Mouse (Mus musculus) spleen, embryonic (tissue): ENCODE results near the gene Tipin.
"Not testable (repeated sequence)": the region's sequence is repeated elsewhere in the genome, so short reads cannot be mapped to it uniquely, and the experiment has no call there.

Experiments
- CTCF ChIA-PET: fragments of 350-600 bp; sonication (Branson Sonifier 250); formaldehyde crosslinking; loops from one replicate; lab custom pipeline; 2022; lab: Charles Lee

The Tipin gene

DNA sequence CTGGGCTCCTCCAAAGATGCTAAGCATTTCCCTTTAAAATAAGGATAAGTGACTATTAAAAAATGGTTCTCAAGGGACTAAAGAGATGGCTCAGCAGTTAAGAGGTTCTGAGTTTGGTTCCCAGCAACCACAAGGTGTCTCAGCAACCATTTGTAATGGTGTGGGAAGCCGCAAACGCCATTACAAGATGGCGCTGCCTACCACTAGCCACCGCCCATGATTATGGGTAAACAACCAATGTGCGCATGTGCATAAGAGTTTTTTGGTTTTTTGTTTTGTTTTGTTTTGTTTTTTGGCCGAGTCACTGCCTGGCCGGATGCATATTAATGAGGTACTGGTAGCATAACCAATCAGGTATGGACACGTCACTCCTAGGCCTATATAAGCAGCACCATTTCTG lies 12.5 kb upstream of the Tipin start:
- CTCF ChIA-PET, result not testable (repeated sequence)

- CTCF ChIA-PET, result no interaction called here
Measured at GRCm38 (mm10) chr9:64271249-64271648, 10.1 kb upstream of the Tipin start.

DNA sequence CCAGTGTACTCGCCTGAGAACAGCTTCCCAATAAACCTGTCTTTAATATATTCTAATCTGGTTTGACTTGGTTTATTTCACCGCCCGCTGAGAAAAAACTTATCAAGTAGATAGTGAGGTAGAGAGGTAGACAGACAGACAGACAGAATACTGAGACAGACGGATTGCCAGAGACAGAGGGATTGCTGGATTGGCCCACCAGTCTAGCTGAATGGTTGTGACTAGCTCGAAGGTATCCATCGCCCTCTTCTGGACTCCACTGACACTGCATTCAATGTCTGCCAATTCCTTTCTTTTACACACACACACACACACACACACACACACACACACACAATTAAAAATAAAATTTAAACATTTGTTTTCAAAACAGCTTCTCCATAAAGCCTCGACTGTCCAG lies 8.8 kb upstream of the Tipin start:
- CTCF ChIA-PET, result interaction anchor here (0.6 to 1.2 kb wide), 6 partner anchors 41 to 1659 kb away, joined by 3 to 7 read pairs (median 4); no protein-coding TSS in a partner anchor

DNA sequence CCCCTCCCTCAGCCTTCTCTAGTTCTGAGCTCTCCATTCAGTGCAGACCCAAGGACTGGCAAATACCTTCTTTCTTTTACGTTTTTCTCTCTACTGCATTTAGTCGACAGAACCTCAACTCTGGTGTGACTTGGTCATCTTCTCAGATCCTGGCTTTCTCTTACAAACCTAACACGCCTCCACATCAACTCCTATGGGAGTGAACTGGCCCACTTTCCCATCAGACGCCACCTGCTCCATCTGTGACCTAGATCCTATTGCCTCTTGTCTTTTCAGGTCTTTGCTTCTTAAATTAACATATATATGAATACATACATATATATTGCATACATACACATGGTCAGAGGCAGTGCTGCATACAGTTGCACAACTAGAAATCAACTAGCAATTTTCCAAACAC lies 7.6 kb upstream of the Tipin start:
- CTCF ChIA-PET, result no interaction called here

DNA sequence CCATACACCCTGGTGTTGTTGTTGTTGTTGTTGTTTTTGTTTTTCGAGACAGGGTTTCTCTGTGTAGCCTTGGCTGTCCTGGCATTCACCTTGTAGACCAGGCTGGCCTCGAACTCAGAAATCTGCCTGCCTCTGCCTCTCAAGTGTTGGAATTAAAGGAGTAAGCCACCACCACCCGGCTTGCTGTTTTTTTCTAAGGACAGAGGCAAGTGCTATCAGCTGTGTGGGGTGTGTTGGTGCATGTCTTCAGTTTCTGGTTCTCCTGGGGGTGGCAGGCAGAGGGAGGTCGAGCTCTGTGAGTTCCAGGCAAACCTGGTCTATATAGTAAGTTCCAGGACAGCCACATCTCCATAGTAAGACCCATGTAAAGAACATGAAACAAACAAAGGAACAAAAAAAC lies 7.1 kb upstream of the Tipin start:
- CTCF ChIA-PET, result interaction anchor here (0.6 kb wide), 1 partner anchor 722 kb away, joined by 4 read pairs; no protein-coding TSS in a partner anchor

DNA sequence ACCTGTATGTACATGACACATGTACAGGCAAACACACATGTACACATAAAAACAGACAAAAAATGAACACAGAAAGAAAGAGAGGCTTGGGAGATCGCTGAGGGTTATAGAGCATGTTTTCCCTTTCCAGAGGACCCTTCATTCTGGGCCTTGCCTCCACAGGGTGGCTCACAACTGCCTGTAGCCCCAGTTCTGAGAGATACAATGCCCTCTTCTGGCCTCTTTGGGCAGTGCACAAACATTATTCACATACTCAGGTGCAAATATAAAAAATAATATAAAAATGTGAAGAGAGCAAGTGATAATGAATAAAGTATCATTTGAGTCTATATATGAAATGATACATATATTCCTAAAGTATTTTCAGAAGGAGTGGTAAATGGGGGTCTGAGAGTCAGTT lies 6.5 kb upstream of the Tipin start:
- CTCF ChIA-PET, result interaction anchor here (0.5 to 0.6 kb wide), 2 partner anchors 205 to 723 kb away, joined by 4 to 7 read pairs; no protein-coding TSS in a partner anchor

DNA sequence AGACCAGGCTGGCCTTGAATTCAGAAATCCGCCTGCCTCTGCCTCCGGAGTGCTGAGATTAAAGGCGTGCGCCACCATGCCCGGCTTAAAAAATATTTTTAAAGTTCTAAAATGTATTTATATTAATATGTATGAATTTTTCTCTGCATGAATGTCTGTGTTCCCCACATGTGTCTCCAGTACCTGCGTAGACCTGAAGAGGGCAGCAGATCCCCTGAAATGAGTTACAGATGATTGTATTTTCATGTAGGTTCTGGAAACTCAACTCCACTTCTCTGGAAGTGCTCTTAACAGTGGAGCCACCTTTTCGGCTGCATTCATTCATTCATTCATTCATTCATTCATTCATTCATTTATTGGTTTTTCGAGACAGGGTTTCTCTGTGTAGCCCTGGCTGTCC lies 3.7 kb upstream of the Tipin start:
- CTCF ChIA-PET, result no interaction called here

- CTCF ChIA-PET, result interaction anchor here (0.7 kb wide), 2 partner anchors 17 to 62 kb away, joined by 3 to 4 read pairs; no protein-coding TSS in a partner anchor
Measured at GRCm38 (mm10) chr9:64278665-64279310, 2.6 kb upstream of the Tipin start.

DNA sequence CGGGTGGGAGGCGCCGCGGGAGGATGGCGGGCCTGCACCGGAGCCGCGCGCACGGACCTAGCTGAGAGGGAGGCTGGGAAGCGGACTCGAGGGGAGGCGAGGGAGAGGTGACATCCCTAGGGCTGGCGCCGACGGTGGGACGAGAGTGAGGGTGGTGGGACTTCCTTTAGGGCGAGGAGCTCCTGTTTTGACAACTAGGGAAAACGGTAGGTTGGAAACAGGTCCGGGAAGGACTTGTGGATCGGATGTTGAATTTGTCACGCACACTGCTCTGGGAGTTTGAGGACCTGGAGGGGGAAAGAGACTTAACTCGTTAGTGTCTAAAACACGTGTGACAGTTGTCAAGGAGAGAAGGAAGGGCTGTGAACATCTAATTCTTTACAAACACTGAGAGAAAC lies 399 bp downstream of the Tipin start:
- CTCF ChIA-PET, result no interaction called here

DNA sequence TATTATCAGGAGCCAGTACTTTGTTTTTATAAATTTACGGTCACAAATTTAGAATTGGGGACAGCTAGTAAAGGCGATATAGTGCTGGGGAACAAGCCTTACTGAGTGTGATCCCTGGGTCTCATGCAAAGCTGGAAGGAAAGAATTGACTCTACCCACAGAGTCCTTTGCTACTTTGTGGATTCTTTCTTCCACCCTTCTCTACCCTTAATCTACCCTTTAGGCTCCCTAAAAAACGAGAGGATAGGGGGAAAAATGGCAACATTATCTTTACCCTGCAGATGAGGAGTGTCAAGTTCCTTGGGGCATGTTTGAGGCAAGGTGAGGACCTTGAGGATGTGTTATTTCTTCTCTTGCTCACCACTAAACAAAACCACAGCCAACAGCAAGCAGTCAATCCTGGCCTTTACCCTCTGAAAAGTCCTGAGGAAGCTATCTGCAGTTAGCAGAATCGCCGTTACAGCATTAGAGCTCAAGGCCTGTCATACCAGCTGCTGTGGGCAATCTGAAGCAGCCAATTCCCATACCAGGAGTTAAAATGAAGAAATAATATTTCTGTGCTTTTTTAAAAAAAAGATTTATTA lies 1.1 kb downstream of the Tipin start:
- CTCF ChIA-PET, result no interaction called here

- CTCF ChIA-PET, result not testable (repeated sequence)
Measured at GRCm38 (mm10) chr9:64303086-64303485, 21.7 kb downstream of the Tipin start.

- CTCF ChIA-PET, result no interaction called here
Measured at GRCm38 (mm10) chr9:64306476-64307312, 25.3 kb downstream of the Tipin start.

DNA sequence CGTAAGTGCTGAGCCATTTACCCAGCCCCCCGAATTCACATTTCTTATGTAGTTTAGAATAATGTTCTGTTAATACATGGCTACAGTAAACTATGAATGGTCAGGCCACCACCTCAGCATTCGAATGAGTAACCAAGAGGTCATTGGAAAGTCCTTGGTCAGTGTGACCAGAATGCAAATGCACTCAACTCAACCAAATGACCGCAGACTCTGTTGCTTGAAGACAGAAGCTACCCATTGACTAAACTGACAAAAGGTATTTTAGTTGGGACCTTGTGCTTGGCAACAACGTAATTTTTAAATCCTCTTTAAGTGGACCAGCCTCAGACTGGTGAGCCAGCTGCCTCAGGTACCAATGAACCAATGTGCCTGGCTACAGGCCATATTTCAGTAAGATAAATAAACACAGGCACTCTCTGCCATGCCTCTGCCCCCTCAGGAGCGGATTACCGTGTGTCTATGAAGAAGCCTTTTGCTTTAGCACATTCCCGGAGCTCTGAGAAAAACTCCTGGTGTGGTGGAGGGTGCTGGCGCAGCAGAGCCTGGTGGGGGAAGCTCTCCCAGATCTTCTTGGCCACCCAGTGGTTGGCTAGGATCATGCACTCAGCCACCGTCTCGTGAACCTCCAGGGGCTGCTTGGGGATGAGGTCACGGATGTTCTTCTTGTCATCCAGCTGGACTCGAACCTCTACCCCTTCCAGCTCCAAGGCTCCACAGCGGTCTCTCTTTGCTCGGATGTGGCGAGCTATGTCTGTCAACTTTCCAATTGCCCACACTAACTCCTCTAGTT lies 29.8 kb downstream of the Tipin start:
- CTCF ChIA-PET, result no interaction called here

DNA sequence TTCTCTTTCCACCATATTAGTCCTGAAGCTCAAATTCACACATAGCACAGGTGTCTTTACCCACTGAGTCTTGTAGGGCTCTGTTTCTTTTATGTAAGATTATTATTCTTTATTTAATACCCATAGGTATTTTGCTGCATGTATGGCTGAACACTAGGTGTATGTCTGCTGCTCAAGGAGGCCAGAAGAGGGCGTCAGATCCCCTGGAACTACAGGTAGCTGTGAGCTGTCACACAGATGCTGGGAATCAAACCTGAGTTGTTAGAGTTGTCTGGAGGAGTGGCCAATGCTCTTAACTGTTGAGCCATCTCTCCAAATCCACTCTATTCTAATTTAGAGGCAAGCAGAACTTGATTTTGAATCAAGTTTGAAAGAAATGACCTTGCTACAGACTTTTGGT lies 30.7 kb downstream of the Tipin start:
- CTCF ChIA-PET, result no interaction called here

DNA sequence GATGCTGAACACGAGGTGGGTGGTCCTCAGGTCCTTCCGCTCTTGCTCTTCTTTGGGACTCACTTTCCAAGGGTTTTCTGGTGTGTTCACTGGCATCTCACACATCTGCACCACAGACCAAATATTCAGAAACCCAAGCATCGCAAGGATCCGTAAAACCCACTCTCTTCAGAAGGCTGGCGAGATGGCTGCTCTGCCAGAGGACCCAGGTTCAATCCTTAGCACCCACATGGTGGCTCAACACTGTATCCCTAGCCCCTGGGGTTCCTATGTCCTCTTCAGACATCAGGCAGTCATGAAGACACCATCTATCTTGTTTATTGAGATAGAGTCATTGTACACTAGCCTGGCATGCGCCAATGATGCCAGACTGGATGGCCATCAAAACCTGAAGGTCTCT lies 33.3 kb downstream of the Tipin start:
- CTCF ChIA-PET, result interaction anchor here (0.6 kb wide), 1 partner anchor 109 kb away, joined by 3 read pairs; no protein-coding TSS in a partner anchor

DNA sequence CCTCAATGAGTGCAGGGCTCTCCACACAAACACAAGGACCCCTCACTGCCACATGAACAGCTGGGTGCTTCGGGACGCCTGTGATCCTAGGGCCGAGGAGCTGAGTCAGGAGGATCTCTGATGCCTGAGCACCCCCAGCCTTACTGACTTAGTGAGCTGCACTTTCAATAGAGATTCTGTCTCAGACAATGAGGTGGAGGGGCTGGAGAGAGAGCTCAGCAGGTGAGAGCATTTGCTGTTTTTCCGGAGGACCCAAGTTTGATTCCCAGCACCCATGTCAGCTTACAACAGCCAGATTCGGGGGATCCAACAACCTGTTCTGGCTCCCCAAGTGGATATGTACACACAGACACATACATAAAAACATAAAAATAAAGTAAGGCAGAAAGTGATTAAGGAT lies 35.6 kb downstream of the Tipin start:
- CTCF ChIA-PET, result no interaction called here

DNA sequence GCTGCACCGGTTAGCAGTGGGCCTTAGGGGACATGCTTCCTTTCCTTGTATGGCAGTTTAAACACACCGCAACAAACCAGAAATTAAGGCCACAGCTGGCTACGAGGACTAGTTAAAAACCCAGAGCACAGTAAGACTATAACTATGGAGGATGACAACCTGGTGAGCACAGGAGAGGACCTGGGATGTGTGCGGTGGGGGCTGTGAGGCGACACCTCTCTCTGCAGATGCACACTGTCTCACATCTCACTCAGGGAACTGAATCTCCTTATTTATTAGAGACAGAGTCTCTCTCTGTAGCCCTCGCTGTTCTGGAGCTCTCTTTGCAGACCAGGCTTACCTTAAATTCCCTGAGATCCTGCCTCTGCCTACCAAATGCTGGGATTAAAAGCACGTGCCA lies 42.6 kb downstream of the Tipin start:
- CTCF ChIA-PET, result no interaction called here

- CTCF ChIA-PET, result no interaction called here
Measured at GRCm38 (mm10) chr9:64335825-64336224, 54.4 kb downstream of the Tipin start.

- CTCF ChIA-PET, result interaction anchor here (0.6 to 1.0 kb wide), 2 partner anchors 86 to 196 kb away, joined by 3 to 4 read pairs; partner anchors contain the start of gene Map2k1
Measured at GRCm38 (mm10) chr9:64339361-64339760, 58.0 kb downstream of the Tipin start.

DNA sequence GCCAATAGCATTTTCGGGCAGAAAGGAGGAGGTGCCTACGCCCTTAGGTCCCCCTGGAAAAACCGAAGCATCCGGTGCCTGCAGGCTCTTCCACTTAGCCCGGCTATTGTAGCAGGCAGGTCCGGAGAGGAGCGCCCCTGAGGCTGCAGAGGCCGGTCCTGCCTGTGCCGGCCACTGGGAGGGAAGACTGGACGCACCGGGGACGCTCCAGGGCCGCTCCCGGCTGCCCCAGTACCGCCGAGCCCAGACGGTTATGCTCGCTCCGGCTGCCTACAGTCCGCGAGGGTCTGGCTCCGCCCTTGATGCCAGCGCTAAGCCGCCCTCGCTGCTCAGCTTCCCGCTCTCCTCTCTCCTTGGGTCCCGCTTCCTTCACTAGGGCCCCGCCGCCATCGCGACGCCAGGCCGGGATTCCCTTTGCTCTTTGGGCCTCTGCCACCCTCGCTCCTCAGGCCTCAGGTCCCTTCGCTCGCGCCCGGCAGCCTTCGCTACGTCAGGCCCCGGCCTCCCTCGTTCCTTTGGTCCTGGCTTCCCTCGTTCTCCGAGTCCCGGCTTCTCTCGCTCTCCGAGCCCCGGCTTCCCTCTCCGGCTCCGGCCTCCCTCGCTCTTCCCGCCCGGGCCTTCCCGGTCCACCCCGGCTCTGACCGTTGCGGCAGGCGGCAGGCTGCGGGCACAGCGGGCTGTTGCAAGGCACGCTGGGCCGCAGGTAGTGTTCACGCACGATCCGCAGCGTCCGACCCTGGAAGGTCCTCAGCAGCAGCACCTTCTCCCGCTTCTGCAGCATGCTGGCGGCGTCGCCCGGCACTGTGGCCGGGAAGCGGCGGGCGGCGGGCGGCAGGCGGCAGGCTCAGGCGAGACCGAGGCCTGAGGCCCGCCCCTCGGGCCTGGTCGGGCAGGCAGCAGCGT lies 59.2 kb downstream of the Tipin start:
- CTCF ChIA-PET, result interaction anchor here (1.0 kb wide), 1 partner anchor 197 kb away, joined by 3 read pairs; no protein-coding TSS in a partner anchor

DNA sequence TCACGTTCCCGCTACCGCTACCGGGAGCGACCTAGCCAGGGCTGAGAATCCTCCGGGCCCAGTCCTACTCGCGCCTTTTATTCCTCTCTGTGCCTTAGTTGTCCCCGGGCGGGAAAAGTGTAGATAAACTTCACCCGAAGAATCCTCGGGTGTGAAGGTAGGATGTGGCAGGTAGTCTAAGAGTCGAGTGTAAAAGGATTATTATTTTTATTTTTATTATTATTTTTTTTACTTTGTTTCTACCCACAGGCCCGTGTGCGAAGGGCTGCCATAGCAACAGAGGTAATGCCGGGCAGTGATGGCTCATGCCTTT lies 59.8 kb downstream of the Tipin start, which contains the start of gene Dis3l:
Gene Dis3l, minus strand, starts transcription at position 35 of the 313 bp plus-strand sequence.
- CTCF ChIA-PET, result no interaction called here
